Mouse (Mus musculus) olfactory bulb, adult 2 months (tissue): Measurements from ENCODE around the gene Med9.

Experiments
- CTCF ChIP-seq: fragments of 200-500 bp; IDR thresholded peaks from 2 replicates; pipeline ENCODE4 v1.5.1; 2012; ENCODE audit warnings: low read depth, mild to moderate bottlenecking, low read length, moderate library complexity; ENCODE audit not compliant: insufficient read depth
- POLR2A ChIP-seq: fragments of 200-500 bp; IDR thresholded peaks from 2 replicates; pipeline ENCODE4 v1.6.1; 2012; ENCODE audit warnings: mild to moderate bottlenecking, low read depth, low read length, moderate library complexity; ENCODE audit not compliant: insufficient read depth

DNA sequence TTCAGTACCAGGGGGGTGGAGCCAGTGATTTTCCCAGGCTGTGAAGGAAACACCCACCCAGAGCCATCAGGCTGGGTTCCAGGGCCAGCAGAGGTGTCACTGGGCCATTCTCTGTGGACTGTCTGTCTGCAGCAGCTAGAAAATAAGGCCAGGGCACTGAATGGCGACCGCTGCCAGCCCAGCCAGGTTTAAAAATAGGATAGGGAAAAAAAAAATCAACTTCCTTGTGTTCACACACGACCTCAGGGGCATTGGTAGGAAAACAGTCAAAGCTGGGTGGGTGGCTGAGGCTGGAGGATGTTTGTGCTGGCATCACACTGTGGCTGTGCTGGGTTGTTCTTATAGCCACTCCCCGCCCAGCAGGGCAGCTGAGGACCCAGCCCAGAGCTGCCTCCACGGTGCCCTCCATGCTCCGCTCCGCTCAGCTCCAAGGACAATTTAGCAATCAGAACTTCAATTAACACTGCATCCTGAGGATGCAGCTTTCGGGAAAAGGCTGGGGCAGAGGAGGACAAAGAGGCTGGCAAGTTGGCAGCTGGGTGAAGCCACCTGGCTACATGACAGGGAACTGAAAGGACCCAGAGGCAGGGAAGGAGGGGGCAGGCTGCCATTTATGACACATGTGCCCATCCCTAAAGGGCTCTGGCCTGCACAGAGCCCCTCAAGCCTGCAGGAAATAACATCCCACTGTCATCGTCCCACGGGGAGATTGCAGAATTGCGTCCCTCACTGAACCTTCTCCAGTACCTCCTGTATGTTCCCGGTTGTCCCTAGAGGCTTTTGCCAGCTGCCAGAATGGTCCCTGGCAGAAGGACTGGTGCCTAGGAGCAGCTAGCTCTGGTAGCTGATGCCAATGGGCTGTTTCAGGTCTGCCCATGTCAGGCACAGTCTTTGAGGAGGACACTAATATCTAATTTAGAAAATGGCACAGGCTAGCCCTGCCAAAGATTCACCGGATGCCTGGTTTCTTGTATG is 48.0 kb upstream of the Med9 start:
- TF ChIP-seq CTCF: no peak
- no peak for TF ChIP-seq POLR2A
